Mouse (Mus musculus) CH12.LX (cell line): ENCODE results near the gene Gm10912. TPM values are rescaled to one million over a fixed set of nuclear protein-coding genes. Genes with fewer than 3 reads are reported as not detected.
A peak's percentile ranks its signal among the peaks of the same experiment; 100 is the strongest.
"Not testable (repeated sequence)": the region's sequence is repeated elsewhere in the genome, so short reads cannot be mapped to it uniquely, and the experiment has no call there.

ENCODE experiments used
- DNase-seq: peaks from one replicate; pipeline ENCODE4 v3.0.0-alpha.2; 2013; ENCODE audit errors: extremely low read depth
- H3K27ac ChIP-seq: 2 replicates; pipeline ENCODE4 v1.5.1; 2012; ENCODE audit warnings: low read depth, mild to moderate bottlenecking, control low read depth, moderate library complexity; ENCODE audit not compliant: insufficient read depth
- H3K27me3 ChIP-seq: replicated peaks from 2 replicates; pipeline ENCODE3; 2012; ENCODE audit warnings: inconsistent platforms
- H3K36me3 ChIP-seq, 2 experiments: replicated peaks in 1 of 2; 2 replicates each; pipeline versions ENCODE3 to v1.6.1; 2012; ENCODE audit warnings: inconsistent platforms in 1 of 2, low read length in 1 of 2, mild to moderate bottlenecking in 1 of 2, mixed read lengths in 1 of 2, moderate library complexity in 1 of 2; ENCODE audit not compliant: control insufficient read depth in 1 of 2, insufficient read depth in 1 of 2
- H3K4me1 ChIP-seq, 2 experiments: 2 replicates each; pipeline ENCODE4 v1.6.1; 2012; ENCODE audit warnings: inconsistent platforms in 1 of 2, moderate library complexity in 1 of 2; ENCODE audit not compliant: insufficient read depth in 2 of 2, control insufficient read depth in 1 of 2
- H3K4me2 ChIP-seq: 2 replicates; pipeline ENCODE4 v1.6.1; 2012; ENCODE audit warnings: low read depth, mild to moderate bottlenecking, control low read depth; ENCODE audit not compliant: poor library complexity, insufficient read depth, severe bottlenecking
- H3K4me3 ChIP-seq, 3 experiments: fragments of 150-350 bp in 1 of 3; sonication (generic) in 1 of 3; replicated peaks in 1 of 3; 2 replicates each; pipeline versions ENCODE3 to v1.5.1; 2011 to 2012; ENCODE audit warnings: low read depth in 2 of 3, low read length in 2 of 3, mild to moderate bottlenecking in 2 of 3, moderate library complexity in 2 of 3, control low read depth in 1 of 3, improper control_type of control experiment in 1 of 3, inconsistent platforms in 1 of 3, mixed read lengths in 1 of 3; ENCODE audit not compliant: poor library complexity in 1 of 3
- H3K79me2 ChIP-seq: replicated peaks from 2 replicates; pipeline ENCODE4 v1.6.1; 2012; ENCODE audit warnings: mild to moderate bottlenecking, moderate library complexity; ENCODE audit not compliant: control insufficient read depth, poor library complexity, insufficient read depth, severe bottlenecking; ENCODE audit errors: extremely low read depth
- H3K9ac ChIP-seq: 2 replicates; pipeline ENCODE4 v1.6.1; 2012; ENCODE audit warnings: low read depth, mild to moderate bottlenecking, control low read depth, moderate library complexity; ENCODE audit not compliant: insufficient read depth
- H3K9me3 ChIP-seq: replicated peaks from 2 replicates; pipeline ENCODE3; 2012; ENCODE audit warnings: low read length, inconsistent platforms, mixed read lengths
- BHLHE40 ChIP-seq: IDR thresholded peaks from 2 replicates; pipeline ENCODE4 v1.6.1; 2011; ENCODE audit warnings: mild to moderate bottlenecking, low read depth, low read length, improper control_type of control experiment
- E2F4 ChIP-seq: IDR thresholded peaks from 2 replicates; pipeline ENCODE4 v1.6.1; 2011; ENCODE audit warnings: low read depth, low read length, improper control_type of control experiment; ENCODE audit not compliant: insufficient replicate concordance
- GABPA ChIP-seq: IDR thresholded peaks from 2 replicates; pipeline ENCODE4 v1.6.1; 2012; ENCODE audit warnings: low read depth, low read length, improper control_type of control experiment, inconsistent platforms; ENCODE audit not compliant: insufficient replicate concordance
- MXI1 ChIP-seq: IDR thresholded peaks from 2 replicates; pipeline ENCODE4 v1.6.1; 2011; ENCODE audit warnings: mild to moderate bottlenecking, low read depth, low read length, improper control_type of control experiment
- MYC ChIP-seq: IDR thresholded peaks from 2 replicates; pipeline ENCODE4 v1.6.1; 2011; ENCODE audit warnings: low read depth, mild to moderate bottlenecking, improper control_type of control experiment, low read length
- NRF1 ChIP-seq: IDR thresholded peaks from 2 replicates; pipeline ENCODE4 v1.6.1; 2014; ENCODE audit warnings: low read depth, mild to moderate bottlenecking, inconsistent platforms, low read length, improper control_type of control experiment, moderate library complexity
- RAD21 ChIP-seq: IDR thresholded peaks from 2 replicates; pipeline ENCODE4 v1.6.1; 2011; ENCODE audit warnings: low read depth, mild to moderate bottlenecking, low read length, improper control_type of control experiment, moderate library complexity
- SMC3 ChIP-seq: IDR thresholded peaks from 2 replicates; pipeline ENCODE4 v1.6.1; 2011; ENCODE audit warnings: low read depth, low read length, improper control_type of control experiment
- TBP ChIP-seq: conservative IDR thresholded peaks from 2 replicates; pipeline ENCODE4 v1.6.1; 2011; ENCODE audit warnings: low read depth, low read length, improper control_type of control experiment
- USF1 ChIP-seq: IDR thresholded peaks from 2 replicates; pipeline ENCODE4 v1.6.1; 2014; ENCODE audit warnings: low read depth, mild to moderate bottlenecking, inconsistent platforms, low read length, improper control_type of control experiment
- dilution Hi-C: fragments of 300-500 bp; cut with MboI; formaldehyde crosslinking; loops from 2 replicates; pipeline ENCODE4 v1.14.3; 2020; ENCODE audit warnings: low sequenced_read_pairs; ENCODE audit not compliant: extremely low pct_unique_long_range_greater_than_20kb, extremely low pct_ligation_motif_present
- in situ Hi-C: fragments of 300-500 bp; cut with MboI; formaldehyde crosslinking; loops from 3 replicates; pipeline ENCODE4 v1.14.3; 2019; ENCODE audit warnings: low sequenced_read_pairs, low pct_ligation_motif_present, low pct_unique_long_range_greater_than_20kb, mixed read lengths
- polyA plus RNA-seq: library from polyadenylated mRNA; unstranded; fragments of >175 nt; gene quantifications from 2 replicates; pipeline ENCODE4 v1.2.1, GENCODE M21; 2012; ENCODE audit warnings: low read depth; ENCODE audit not compliant: insufficient read length
- total RNA-seq, 2 experiments: library from RNA; depleted of rRNA; stranded (reverse); fragments of 300-350 nt in 1 of 2; fragments of >200 nt in 1 of 2; gene quantifications; 2 replicates each; pipeline ENCODE4 v1.2.3; 2012 to 2014

Gm10912 gene
- total and polyA plus RNA-seq, 3 experiments: not detected

DNA sequence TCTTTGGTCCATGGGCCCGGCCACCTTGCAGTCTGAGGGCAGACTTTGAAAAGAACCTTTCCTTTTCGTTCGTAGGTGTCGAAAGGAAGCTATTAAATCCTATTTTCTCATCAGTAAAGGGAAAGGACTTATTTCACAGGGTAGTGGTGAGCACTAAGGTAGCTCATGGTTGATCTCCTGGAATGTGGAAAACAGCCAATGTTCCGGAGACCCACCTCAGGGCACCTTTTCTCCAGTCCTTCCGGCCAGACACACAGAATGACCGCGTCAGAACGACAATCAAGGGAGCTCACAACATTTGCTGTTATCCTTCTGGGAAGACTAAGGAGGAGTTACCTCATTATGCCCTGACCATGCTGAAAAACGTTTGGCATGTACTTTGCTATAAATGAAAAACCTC, 30.6 kb downstream of the Gm10912 start:
- peak overlapping the region; percentile 60 for H3K4me2 ChIP-seq
- dilution Hi-C loops: no loop called here
- no peaks in the 10 kb centered on the region for H3K36me3 ChIP-seq
- H3K9ac ChIP-seq: peak overlapping the region; percentile 57
- no peak for DNase-seq
- peaks cover 0 to 9% of the 10 kb centered on the region in 2 experiments; a peak in 2 of 4 replicates for H3K4me1 ChIP-seq
- TF ChIP-seq E2F4: no peak
- no peak for TF ChIP-seq NRF1
- TF ChIP-seq BHLHE40: no peak
- no peak for TF ChIP-seq GABPA
- no peak for TF ChIP-seq SMC3
- no peak for TF ChIP-seq MYC
- no peak for TF ChIP-seq USF1
- TF ChIP-seq MXI1: no peak
- TF ChIP-seq TBP: no peak
- no peak for TF ChIP-seq RAD21
- peaks cover 14% of the 10 kb centered on the region for H3K27me3 ChIP-seq
- peak overlapping the region; percentile 63 to 71 (median 69) for H3K4me3 ChIP-seq
- no peaks in the 10 kb centered on the region for H3K9me3 ChIP-seq
- H3K79me2 ChIP-seq: no peaks in the 10 kb centered on the region
- H3K27ac ChIP-seq: no peak overlapping the region
- in situ Hi-C loops: no loop called here

DNA sequence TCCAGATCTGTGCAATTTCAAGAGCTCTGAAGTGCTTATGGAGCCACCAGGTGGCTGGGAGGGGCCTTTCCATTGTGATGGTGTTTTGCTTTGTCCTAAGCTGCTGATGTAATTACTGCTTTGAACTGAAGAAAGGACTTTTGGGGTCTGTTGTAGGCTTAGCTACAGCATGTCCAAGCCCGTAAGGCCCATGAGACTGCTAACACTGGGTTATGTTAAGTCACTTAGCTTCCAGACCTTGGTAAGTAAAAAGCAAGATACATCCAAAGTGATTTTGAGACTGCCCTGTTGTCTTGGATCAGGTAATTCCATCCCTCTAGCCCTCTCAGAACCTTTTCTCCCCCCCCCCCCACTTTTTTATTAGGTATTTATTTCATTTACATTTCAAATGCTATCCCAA, 31.2 kb downstream of the Gm10912 start:
- H3K4me1 ChIP-seq, H3K4me3 ChIP-seq, H3K36me3 ChIP-seq, in situ Hi-C loops, H3K79me2 ChIP-seq, H3K27ac ChIP-seq, H3K9ac ChIP-seq, DNase-seq, H3K9me3 ChIP-seq, dilution Hi-C loops: not testable (repeated sequence)
- Histone ChIP-seq H3K27me3 (peaks cover 13% of the 10 kb centered on the region), H3K4me2 (peak overlapping the region; percentile 22; the same call in 1 of the 2 replicates)
- peak; percentile 15 for TF ChIP-seq RAD21

DNA sequence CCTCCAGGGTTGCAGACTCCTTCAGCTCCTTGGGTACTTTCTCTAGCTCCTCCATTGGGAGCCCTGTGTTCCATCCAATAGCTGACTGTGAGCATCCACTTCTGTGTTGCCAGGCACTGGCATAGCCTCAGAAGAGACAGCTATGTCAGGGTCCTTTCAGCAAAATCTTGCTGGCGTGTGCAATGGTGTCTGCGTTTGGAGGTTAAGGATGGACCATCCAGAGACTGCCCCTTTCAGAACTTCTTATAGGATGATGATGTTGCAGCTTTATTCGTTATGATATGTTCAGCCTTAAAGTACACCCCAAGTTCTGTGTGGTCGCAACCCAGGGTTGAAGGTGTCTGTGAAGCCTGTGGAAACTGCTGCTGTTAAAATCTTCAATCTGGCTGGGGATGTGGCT, 31.8 kb downstream of the Gm10912 start:
- H3K27me3 ChIP-seq, H3K36me3 ChIP-seq, H3K9ac ChIP-seq, DNase-seq, H3K4me2 ChIP-seq, H3K4me3 ChIP-seq, H3K4me1 ChIP-seq, H3K9me3 ChIP-seq, dilution Hi-C loops, in situ Hi-C loops, H3K79me2 ChIP-seq, H3K27ac ChIP-seq: not testable (repeated sequence)
